Mouse (Mus musculus): ENCODE measurements around the gene Rcan1. TPM values are rescaled to one million over a fixed set of nuclear protein-coding genes. Genes with fewer than 3 reads are reported as not detected.
A peak's percentile ranks its signal among the peaks of the same experiment; 100 is the strongest.

Gene Rcan1
- polyA plus RNA-seq, 1 experiment: 35.8 TPM

DNA sequence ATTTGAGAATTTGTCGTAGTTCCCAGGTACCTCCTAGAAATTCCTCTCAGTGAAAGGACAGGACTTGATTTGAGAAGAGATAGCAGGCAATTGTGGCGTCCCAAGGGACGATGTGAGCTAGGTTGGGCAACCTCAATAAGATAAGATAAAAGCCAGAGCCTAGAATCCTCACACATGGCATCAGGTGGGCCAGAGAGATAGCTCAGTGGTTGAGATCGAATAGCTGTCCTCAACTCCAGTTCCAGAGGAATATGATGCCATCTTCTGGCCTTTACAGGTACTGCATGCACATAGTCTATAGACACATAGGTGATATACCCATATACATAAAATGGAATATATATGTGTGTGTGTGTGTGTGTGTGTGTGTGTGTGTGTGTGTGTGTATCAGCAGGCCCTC is 16.8 kb upstream of the Rcan1 start:
- no peak for DNase-seq
- WGBS: 67% methylated on average over 4 of the region's 4 CpGs
- peak; percentile 39; the same call in 1 of the 2 replicates for TF ChIP-seq CTCF (IDR thresholded peaks at IDR 0.05; ENCODE audit: borderline replicate concordance, insufficient read depth, low read depth, low read length)
- no peak for TF ChIP-seq POLR2A (IDR thresholded peaks at IDR 0.05; ENCODE audit: borderline replicate concordance, insufficient read depth, low read length)

DNA sequence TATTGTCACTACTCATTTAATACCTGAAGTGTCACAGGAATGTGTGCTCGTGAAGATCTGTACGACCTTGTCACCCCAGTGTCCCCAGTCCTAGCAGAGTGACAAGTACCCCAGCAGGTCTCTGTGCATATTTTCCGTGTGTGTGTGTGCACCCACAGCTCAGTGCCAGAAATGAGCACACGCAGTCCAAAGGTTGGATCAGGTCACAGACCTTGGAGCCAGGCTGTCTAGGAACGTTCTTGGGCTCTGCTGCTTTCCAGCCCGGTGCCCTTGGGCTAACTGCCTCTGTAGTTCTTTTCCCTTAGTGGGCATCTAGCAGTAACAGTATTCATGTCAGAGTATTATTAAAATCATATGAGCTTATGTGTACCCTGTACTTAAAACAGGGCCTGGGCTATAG is 16.4 kb upstream of the Rcan1 start:
- no peaks in the 10 kb centered on the region for H3K27me3 ChIP-seq (ENCODE audit: control insufficient read depth, insufficient read depth, low read length)
- DNase-seq: no peak
- WGBS: 79% methylated on average over 6 of the region's 6 CpGs
- H3K4me1 ChIP-seq (ENCODE audit: control insufficient read depth, insufficient read depth, low read length): no peaks in the 10 kb centered on the region
- no peak for TF ChIP-seq POLR2A (IDR thresholded peaks at IDR 0.05; ENCODE audit: borderline replicate concordance, insufficient read depth, low read length)
- no peak for TF ChIP-seq CTCF (IDR thresholded peaks at IDR 0.05; ENCODE audit: borderline replicate concordance, insufficient read depth, low read depth, low read length)
- H3K27ac ChIP-seq (ENCODE audit: insufficient read depth, low read length): no peak overlapping the region
- H3K4me3 ChIP-seq (replicated peaks; ENCODE audit: insufficient read depth, low read depth, low read length): no peak overlapping the region

More for the DNA sequence above, 16.8 kb upstream of the Rcan1 start:
- Histone ChIP-seq H3K27me3 (ENCODE audit: control insufficient read depth, insufficient read depth, low read length) (no peaks in the 10 kb centered on the region), H3K4me1 (ENCODE audit: control insufficient read depth, insufficient read depth, low read length) (no peaks in the 10 kb centered on the region), H3K4me3 (replicated peaks; ENCODE audit: insufficient read depth, low read depth, low read length) (no peak overlapping the region), H3K27ac (ENCODE audit: insufficient read depth, low read length) (no peak overlapping the region)

DNA sequence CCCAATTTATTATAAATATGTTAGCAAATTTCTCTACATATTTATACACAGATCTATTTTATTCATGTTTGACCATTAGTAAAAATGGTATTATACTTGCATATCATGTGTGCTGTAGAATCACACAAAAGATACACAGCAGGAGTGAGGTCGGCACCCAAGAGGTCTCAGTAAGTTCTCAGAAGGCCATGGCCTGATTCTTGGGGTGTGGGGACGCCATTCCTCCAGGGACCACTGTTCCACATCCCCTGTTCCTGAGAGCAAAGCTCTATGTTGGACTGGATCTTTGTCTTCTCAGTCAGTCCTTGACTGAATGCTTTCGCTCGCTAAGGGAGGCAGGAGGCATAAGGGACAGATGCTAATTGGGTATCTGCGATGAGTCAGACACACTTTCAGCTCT is 14.8 kb upstream of the Rcan1 start, which contains the start of gene Clic6:
Gene Clic6 (plus strand): TSS at position 301 of the 400 bp plus-strand sequence.
- TF ChIP-seq POLR2A (IDR thresholded peaks at IDR 0.05; ENCODE audit: borderline replicate concordance, insufficient read depth, low read length): no peak
- TF ChIP-seq CTCF (IDR thresholded peaks at IDR 0.05; ENCODE audit: borderline replicate concordance, insufficient read depth, low read depth, low read length): no peak
- Histone ChIP-seq H3K4me3 (replicated peaks; ENCODE audit: insufficient read depth, low read depth, low read length) (no peak within 1 kb of the TSS), H3K27ac (ENCODE audit: insufficient read depth, low read length) (no peak within 1 kb of the TSS), H3K4me1 (ENCODE audit: control insufficient read depth, insufficient read depth, low read length) (no peaks in the 10 kb centered on the region), H3K27me3 (ENCODE audit: control insufficient read depth, insufficient read depth, low read length) (no peaks in the 10 kb centered on the region)
- WGBS: 81% methylated on average over 5 of the region's 5 CpGs
- DNase-seq: no peak

DNA sequence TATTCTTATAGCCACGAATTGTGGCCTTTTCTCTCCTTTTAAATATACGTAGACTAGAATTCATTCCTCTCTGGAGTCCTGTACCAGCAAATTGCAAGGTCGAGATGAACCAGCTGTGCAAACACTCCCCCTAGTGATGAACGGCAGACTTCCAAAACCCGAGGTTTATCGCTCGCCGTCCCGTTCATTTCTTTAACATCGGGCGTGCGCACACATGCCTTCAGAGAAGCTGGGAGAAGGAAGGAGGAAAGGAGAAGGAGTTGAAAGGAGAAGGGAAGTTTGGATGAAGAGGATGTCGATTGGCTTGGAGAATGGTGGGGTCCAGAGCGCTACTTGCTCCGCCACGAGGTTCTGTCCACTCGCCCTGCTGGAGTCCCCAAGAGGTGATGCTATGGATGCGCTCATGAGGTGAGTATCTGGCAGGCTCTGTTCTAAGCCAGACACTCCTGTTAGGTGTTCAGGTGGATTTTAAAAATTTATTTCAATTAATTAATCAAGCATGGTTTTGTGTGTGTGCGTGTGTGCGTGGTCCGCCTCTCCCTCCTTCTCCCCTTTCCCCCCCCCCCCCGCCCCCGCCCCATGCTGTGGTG is 8.0 kb upstream of the Rcan1 start:
- Histone ChIP-seq H3K4me3 (replicated peaks; ENCODE audit: insufficient read depth, low read depth, low read length) (no peak overlapping the region), H3K27ac (ENCODE audit: insufficient read depth, low read length) (no peak overlapping the region)
- peak; percentile 56 to 68 for DNase-seq

DNA sequence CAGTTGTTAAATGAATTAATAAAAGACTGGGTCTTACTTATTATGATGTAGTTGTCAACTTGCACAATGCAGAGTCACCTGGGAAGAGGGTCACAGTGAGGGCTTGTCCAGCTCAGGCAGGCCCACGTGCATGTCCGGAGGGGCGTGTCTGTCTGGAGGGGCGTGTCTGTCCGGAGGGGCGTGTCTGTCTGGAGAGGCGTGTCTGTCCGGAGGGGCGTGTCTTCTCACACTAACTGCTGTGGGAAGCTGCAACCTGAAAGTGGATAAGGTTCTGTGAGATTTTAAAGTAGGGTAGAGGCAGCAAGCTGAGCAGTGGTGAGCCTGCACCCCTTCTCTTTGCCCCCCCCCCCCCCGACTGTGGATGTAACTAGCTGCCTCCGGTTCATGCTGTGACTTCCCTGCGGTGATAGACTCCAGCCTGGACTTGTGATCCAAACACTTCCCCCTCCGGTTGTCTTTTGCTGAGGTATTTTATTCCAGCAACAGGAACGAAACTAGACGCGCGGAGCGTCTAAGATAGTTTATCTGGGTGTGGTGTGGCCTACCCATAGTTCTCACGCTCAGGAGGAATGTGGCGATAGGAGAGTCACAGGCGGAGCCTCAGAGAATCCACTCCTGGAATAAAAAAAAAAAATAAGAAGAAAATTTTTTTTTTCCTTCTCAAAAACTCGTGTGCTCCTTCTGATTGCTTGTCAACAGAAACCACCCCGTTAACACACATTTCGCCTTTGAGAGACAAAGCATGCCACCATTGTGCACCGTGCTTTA is 4.6 kb upstream of the Rcan1 start:
- WGBS: 61% methylated on average over 25 of the region's 25 CpGs
- no peaks in the 10 kb centered on the region for H3K27me3 ChIP-seq (ENCODE audit: control insufficient read depth, insufficient read depth, low read length)
- no peak overlapping the region for H3K27ac ChIP-seq (ENCODE audit: insufficient read depth, low read length)
- no peak for TF ChIP-seq CTCF (IDR thresholded peaks at IDR 0.05; ENCODE audit: borderline replicate concordance, insufficient read depth, low read depth, low read length)
- TF ChIP-seq POLR2A (IDR thresholded peaks at IDR 0.05; ENCODE audit: borderline replicate concordance, insufficient read depth, low read length): no peak
- no peaks in the 10 kb centered on the region for H3K4me1 ChIP-seq (ENCODE audit: control insufficient read depth, insufficient read depth, low read length)
- DNase-seq: no peak
- H3K4me3 ChIP-seq (replicated peaks; ENCODE audit: insufficient read depth, low read depth, low read length): no peak overlapping the region

More for the DNA sequence above, 8.0 kb upstream of the Rcan1 start:
- TF ChIP-seq CTCF (IDR thresholded peaks at IDR 0.05; ENCODE audit: borderline replicate concordance, insufficient read depth, low read depth, low read length): peak; percentile 40; the same call in 1 of the 2 replicates
- TF ChIP-seq POLR2A (IDR thresholded peaks at IDR 0.05; ENCODE audit: borderline replicate concordance, insufficient read depth, low read length): no peak
- H3K4me1 ChIP-seq (ENCODE audit: control insufficient read depth, insufficient read depth, low read length): no peaks in the 10 kb centered on the region
- H3K27me3 ChIP-seq (ENCODE audit: control insufficient read depth, insufficient read depth, low read length): no peaks in the 10 kb centered on the region
- 16% methylated on average over 23 of the region's 23 CpGs for WGBS

DNA sequence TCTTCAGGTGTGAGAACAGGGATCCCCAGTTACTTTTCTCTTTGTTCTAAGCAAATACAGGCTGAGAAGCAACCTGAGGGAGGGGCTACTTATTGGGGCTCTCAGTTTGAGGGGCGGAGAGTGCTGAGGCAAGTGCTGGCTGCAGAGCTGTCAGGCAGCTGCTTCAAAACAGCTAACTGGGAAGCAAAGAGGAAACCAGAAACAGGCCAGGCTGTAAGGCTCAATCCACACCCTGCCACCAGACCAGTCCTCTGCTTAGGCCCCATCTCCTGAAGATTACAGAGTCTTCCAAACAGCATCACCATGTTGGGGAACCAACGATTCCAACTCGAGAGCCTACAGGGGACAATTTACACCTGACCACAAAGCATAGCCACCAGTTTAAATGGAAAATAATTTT is 2.2 kb upstream of the Rcan1 start:
- no peak overlapping the region for H3K4me3 ChIP-seq (replicated peaks; ENCODE audit: insufficient read depth, low read depth, low read length)
- no peak for TF ChIP-seq CTCF (IDR thresholded peaks at IDR 0.05; ENCODE audit: borderline replicate concordance, insufficient read depth, low read depth, low read length)
- TF ChIP-seq POLR2A (IDR thresholded peaks at IDR 0.05; ENCODE audit: borderline replicate concordance, insufficient read depth, low read length): no peak
- DNase-seq: no peak
- H3K4me1 ChIP-seq (ENCODE audit: control insufficient read depth, insufficient read depth, low read length): no peaks in the 10 kb centered on the region
- H3K27me3 ChIP-seq (ENCODE audit: control insufficient read depth, insufficient read depth, low read length): no peaks in the 10 kb centered on the region
- WGBS: 88% methylated on average over 3 of the region's 3 CpGs
- H3K27ac ChIP-seq (ENCODE audit: insufficient read depth, low read length): no peak overlapping the region

DNA sequence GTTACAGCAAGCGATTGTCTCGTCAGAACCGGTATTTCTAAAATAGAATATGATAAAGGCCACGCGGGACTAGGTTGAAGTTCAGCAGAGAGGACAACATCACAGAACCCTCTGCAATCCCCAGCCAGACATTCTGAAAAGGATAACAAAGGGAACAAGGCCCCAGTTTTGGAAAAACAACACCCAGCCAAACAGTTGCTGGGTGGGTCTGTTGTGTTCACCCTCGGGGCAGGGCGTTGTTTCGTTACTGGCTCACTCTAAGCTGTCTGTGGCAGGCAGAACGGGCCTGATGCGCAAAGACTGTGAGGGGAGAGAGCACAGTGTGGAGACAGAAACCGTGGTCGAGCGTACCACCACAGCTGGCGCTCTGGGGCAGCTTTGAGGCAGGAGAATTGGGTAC is 2.2 kb downstream of the Rcan1 start:
- TF ChIP-seq CTCF (IDR thresholded peaks at IDR 0.05; ENCODE audit: borderline replicate concordance, insufficient read depth, low read depth, low read length): no peak
- TF ChIP-seq POLR2A (IDR thresholded peaks at IDR 0.05; ENCODE audit: borderline replicate concordance, insufficient read depth, low read length): no peak
- WGBS: 77% methylated on average over 14 of the region's 14 CpGs
- Histone ChIP-seq H3K27me3 (ENCODE audit: control insufficient read depth, insufficient read depth, low read length) (no peaks in the 10 kb centered on the region), H3K4me3 (replicated peaks; ENCODE audit: insufficient read depth, low read depth, low read length) (no peak overlapping the region), H3K27ac (ENCODE audit: insufficient read depth, low read length) (no peak overlapping the region), H3K4me1 (ENCODE audit: control insufficient read depth, insufficient read depth, low read length) (peaks cover 3% of the 10 kb centered on the region; the same call in 1 of the 2 replicates)
- no peak for DNase-seq

DNA sequence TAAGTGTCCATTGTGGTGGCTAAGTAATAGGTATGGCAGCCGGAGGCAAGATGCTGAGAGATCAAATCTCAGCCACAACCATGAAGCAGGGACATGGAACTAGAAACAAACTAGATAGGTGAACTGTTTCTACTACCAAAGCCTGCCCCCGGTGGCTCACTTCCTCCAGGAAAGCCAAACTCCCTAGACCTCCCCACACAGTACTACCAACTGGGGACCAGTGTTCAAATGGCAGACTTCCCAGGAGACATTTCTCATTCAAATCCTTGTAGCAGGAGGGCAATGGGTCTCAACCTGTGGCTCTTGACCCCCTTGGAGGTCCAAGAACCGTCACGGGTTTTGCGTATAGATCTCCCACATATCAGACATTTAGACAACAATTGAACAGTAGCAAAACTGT is 3.6 kb downstream of the Rcan1 start:
- Histone ChIP-seq H3K4me1 (ENCODE audit: control insufficient read depth, insufficient read depth, low read length) (peaks cover 3% of the 10 kb centered on the region; the same call in 1 of the 2 replicates), H3K27ac (ENCODE audit: insufficient read depth, low read length) (no peak overlapping the region), H3K27me3 (ENCODE audit: control insufficient read depth, insufficient read depth, low read length) (no peaks in the 10 kb centered on the region), H3K4me3 (replicated peaks; ENCODE audit: insufficient read depth, low read depth, low read length) (no peak overlapping the region)
- TF ChIP-seq POLR2A (IDR thresholded peaks at IDR 0.05; ENCODE audit: borderline replicate concordance, insufficient read depth, low read length) (no peak), CTCF (IDR thresholded peaks at IDR 0.05; ENCODE audit: borderline replicate concordance, insufficient read depth, low read depth, low read length) (no peak)
- no peak for DNase-seq
- 80% methylated on average over 5 of the region's 5 CpGs for WGBS
